Mouse (Mus musculus): Measurements from ENCODE around the gene Ccdc172. TPM values are rescaled to one million over a fixed set of nuclear protein-coding genes. Genes with fewer than 3 reads are reported as not detected.
A peak's percentile ranks its signal among the peaks of the same experiment; 100 is the strongest.

Gene Ccdc172
- total and polyA plus RNA-seq, 3 experiments = not detected

DNA sequence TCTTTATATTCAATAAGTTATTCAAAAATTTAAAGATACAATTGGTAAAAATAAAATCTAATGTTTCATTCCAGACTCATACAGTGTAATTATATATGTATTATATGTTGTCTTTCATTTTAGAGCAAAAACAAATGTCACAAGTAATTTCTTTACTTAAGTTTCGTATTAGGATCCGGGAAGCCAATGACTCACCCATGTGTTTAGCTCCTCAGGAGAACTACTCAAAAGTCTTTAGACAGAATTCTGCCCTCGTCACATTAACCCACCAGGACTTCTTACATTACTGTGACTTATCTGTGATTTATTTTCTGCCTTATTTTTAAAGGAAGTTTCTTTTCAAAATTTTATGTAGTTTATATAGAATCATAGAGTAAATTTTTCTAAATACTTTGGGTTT lies 39.1 kb downstream of the Ccdc172 start:
- TF ChIP-seq CTCF (IDR thresholded peaks at IDR 0.05) (no peak), POLR2A (IDR thresholded peaks at IDR 0.05; ENCODE audit: insufficient read depth, low read depth, low read length) (no peak), EP300 (IDR thresholded peaks at IDR 0.05; ENCODE audit: insufficient read depth, low read depth, low read length) (no peak)
- Histone ChIP-seq H3K9ac (ENCODE audit: low read depth, low read length) (no peak overlapping the region), H3K79me2 (replicated peaks; ENCODE audit: control insufficient read depth, insufficient read depth, low read length) (no peaks in the 10 kb centered on the region), H3K36me3 (ENCODE audit: control insufficient read depth, insufficient read depth, low read length) (no peaks in the 10 kb centered on the region), H3K27ac (no peak overlapping the region), H3K4me1 (ENCODE audit: control insufficient read depth, insufficient read depth, low read length) (no peaks in the 10 kb centered on the region), H3K27me3 (ENCODE audit: control insufficient read depth, insufficient read depth, low read length) (no peaks in the 10 kb centered on the region; the same call in 1 of the 2 replicates), H3K4me3 (no peak overlapping the region)
- intact Hi-C loops (cut with DNase I) = loop anchor here (10.0 kb wide), 2 partner anchors 556 to 636 kb away; no protein-coding TSS in a partner anchor
- 84% methylated on average over 3 of the region's 3 CpGs for WGBS
- DNase-seq = no peak

DNA sequence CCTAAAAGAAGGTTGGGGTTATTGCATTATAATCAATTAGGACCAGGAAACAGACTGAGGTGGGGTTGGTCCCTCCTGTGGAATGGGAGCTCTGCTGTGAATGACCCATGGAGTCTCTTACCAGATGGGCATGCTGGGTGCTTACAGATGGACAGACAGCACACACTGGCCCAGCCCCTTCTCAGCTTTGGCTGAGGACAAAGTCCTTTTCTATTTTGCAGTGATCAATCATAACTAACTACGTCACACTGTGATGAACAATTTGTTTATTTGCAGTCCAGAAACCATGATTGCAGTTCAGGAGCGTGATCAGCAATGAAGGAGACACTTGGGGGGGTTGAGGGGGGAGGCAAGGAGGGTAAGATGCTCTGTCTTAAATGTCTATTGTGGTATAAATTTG lies 43.2 kb downstream of the Ccdc172 start:
- Histone ChIP-seq H3K27me3 (ENCODE audit: control insufficient read depth, insufficient read depth, low read length) (no peaks in the 10 kb centered on the region; the same call in 1 of the 2 replicates), H3K4me1 (ENCODE audit: control insufficient read depth, insufficient read depth, low read length) (no peaks in the 10 kb centered on the region), H3K27ac (no peak overlapping the region), H3K4me3 (no peak overlapping the region), H3K36me3 (ENCODE audit: control insufficient read depth, insufficient read depth, low read length) (no peaks in the 10 kb centered on the region), H3K9ac (ENCODE audit: low read depth, low read length) (no peak overlapping the region), H3K79me2 (replicated peaks; ENCODE audit: control insufficient read depth, insufficient read depth, low read length) (no peaks in the 10 kb centered on the region)
- WGBS = 80% methylated on average over 2 of the region's 2 CpGs
- TF ChIP-seq EP300 (IDR thresholded peaks at IDR 0.05; ENCODE audit: insufficient read depth, low read depth, low read length) (no peak), CTCF (IDR thresholded peaks at IDR 0.05) (no peak), POLR2A (IDR thresholded peaks at IDR 0.05; ENCODE audit: insufficient read depth, low read depth, low read length) (no peak)
- no peak for DNase-seq
- intact Hi-C loops (cut with DNase I) = loop anchor here (10.0 kb wide), 2 partner anchors 560 to 640 kb away; no protein-coding TSS in a partner anchor

GRCm38 (mm10) chr19:58558352-58558751 lies 46.6 kb downstream of the Ccdc172 start:
- DNase-seq = no peak
- no peaks in the 10 kb centered on the region for H3K79me2 ChIP-seq (replicated peaks; ENCODE audit: control insufficient read depth, insufficient read depth, low read length)
- no peak overlapping the region for H3K27ac ChIP-seq
- TF ChIP-seq EP300 (IDR thresholded peaks at IDR 0.05; ENCODE audit: insufficient read depth, low read depth, low read length) (no peak), CTCF (IDR thresholded peaks at IDR 0.05) (peak; percentile 82)
- no peak overlapping the region for H3K9ac ChIP-seq (ENCODE audit: low read depth, low read length)
- no peaks in the 10 kb centered on the region for H3K27me3 ChIP-seq (ENCODE audit: control insufficient read depth, insufficient read depth, low read length)
- no peaks in the 10 kb centered on the region for H3K36me3 ChIP-seq (ENCODE audit: control insufficient read depth, insufficient read depth, low read length)
- no peak overlapping the region for H3K4me3 ChIP-seq
- no peaks in the 10 kb centered on the region for H3K4me1 ChIP-seq (ENCODE audit: control insufficient read depth, insufficient read depth, low read length)
- intact Hi-C loops (cut with DNase I) = loop anchor here (1.0 to 10.0 kb wide), 3 partner anchors 564 to 903 kb away; no protein-coding TSS in a partner anchor
- WGBS = 41% methylated on average over 5 of the region's 5 CpGs

DNA sequence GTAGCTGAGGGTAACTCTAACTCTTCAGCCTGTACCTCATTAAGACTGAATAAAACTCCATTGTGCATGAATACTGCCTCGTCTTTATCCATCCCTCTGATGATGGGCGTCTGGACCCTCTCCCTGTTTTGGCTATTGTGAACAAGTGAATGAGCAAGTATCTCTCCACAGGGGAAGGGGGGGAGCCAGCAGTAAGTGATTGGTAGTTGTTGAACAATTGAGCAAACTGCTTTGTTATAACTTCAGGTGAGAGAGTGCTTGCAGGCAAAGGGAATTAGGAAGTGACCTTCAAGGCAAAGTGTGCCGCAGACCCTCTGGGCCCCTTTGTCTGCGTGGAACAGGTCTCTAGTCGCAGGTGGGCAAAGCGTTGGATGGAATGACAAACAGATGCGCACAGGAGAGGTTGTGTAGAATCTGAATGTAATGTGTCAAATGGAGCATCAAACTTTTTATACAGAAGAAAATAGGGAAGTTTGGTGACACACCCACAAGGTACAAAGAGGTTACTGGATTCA lies 50.6 kb downstream of the Ccdc172 start:
- no peak for DNase-seq
- WGBS = 89% methylated on average over 7 of the region's 7 CpGs
- Histone ChIP-seq H3K9ac (ENCODE audit: low read depth, low read length) (no peak overlapping the region), H3K79me2 (replicated peaks; ENCODE audit: control insufficient read depth, insufficient read depth, low read length) (no peaks in the 10 kb centered on the region), H3K4me3 (no peak overlapping the region), H3K4me1 (ENCODE audit: control insufficient read depth, insufficient read depth, low read length) (no peaks in the 10 kb centered on the region), H3K27me3 (ENCODE audit: control insufficient read depth, insufficient read depth, low read length) (no peaks in the 10 kb centered on the region), H3K27ac (no peak overlapping the region), H3K36me3 (ENCODE audit: control insufficient read depth, insufficient read depth, low read length) (no peaks in the 10 kb centered on the region)
- intact Hi-C loops (cut with DNase I) = loop anchor here (10.0 kb wide), 1 partner anchor 818 kb away; no protein-coding TSS in a partner anchor
- TF ChIP-seq EP300 (IDR thresholded peaks at IDR 0.05; ENCODE audit: insufficient read depth, low read depth, low read length) (no peak), POLR2A (IDR thresholded peaks at IDR 0.05; ENCODE audit: insufficient read depth, low read depth, low read length) (no peak), CTCF (IDR thresholded peaks at IDR 0.05) (no peak)

- H3K27ac ChIP-seq = no peak overlapping the region
- no peaks in the 10 kb centered on the region for H3K36me3 ChIP-seq (ENCODE audit: control insufficient read depth, insufficient read depth, low read length)
- TF ChIP-seq POLR2A (IDR thresholded peaks at IDR 0.05; ENCODE audit: insufficient read depth, low read depth, low read length) (no peak), CTCF (IDR thresholded peaks at IDR 0.05) (no peak), EP300 (IDR thresholded peaks at IDR 0.05; ENCODE audit: insufficient read depth, low read depth, low read length) (no peak)
- intact Hi-C loops (cut with DNase I) = no loop called here
- H3K27me3 ChIP-seq (ENCODE audit: control insufficient read depth, insufficient read depth, low read length) = no peaks in the 10 kb centered on the region
- no peak for DNase-seq
- no peak overlapping the region for H3K4me3 ChIP-seq
- WGBS = 84% methylated on average over 2 of the region's 2 CpGs
- no peaks in the 10 kb centered on the region for H3K79me2 ChIP-seq (replicated peaks; ENCODE audit: control insufficient read depth, insufficient read depth, low read length)
- no peak overlapping the region for H3K9ac ChIP-seq (ENCODE audit: low read depth, low read length)
- no peaks in the 10 kb centered on the region for H3K4me1 ChIP-seq (ENCODE audit: control insufficient read depth, insufficient read depth, low read length)
Measured at GRCm38 (mm10) chr19:58571566-58571965, 59.8 kb downstream of the Ccdc172 start.

DNA sequence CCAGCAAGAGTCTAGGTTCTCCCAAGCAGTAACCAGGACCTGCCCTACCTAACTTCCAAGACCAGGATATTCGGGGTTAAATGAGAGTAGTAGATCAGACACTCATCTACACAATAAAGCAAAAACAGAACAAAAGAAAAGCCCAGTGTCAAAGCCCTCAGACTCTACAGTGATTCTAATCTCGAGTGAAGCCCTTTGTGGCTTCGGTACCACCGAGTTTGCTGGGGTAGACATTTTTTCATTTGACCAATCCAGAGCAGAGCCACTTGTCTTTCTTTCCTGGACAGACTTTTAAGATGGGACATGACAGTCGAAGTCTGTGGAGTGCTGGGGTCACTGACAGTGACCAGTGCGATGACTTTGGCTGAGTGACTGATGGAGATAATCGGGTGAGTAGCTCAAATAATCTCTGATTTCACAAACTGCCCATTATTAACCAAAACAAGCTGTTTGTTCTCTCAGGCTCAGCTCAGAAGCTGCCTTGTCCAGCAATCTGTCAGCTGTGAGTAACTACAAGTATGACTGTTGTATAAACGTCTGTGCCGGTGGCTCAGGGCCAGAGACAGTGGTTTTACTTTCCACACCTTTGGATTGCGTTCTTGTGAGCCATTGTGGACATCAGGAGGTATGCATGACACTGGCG lies 60.8 kb downstream of the Ccdc172 start:
- no peak for TF ChIP-seq CTCF (IDR thresholded peaks at IDR 0.05)
- no peak for TF ChIP-seq POLR2A (IDR thresholded peaks at IDR 0.05; ENCODE audit: insufficient read depth, low read depth, low read length)
- no peak for TF ChIP-seq EP300 (IDR thresholded peaks at IDR 0.05; ENCODE audit: insufficient read depth, low read depth, low read length)
- intact Hi-C loops (cut with DNase I) = no loop called here
- 41% methylated on average over 11 of the region's 11 CpGs for WGBS
- H3K4me3 ChIP-seq = no peak overlapping the region
- H3K27me3 ChIP-seq (ENCODE audit: control insufficient read depth, insufficient read depth, low read length) = no peaks in the 10 kb centered on the region
- no peaks in the 10 kb centered on the region for H3K4me1 ChIP-seq (ENCODE audit: control insufficient read depth, insufficient read depth, low read length)
- H3K27ac ChIP-seq = no peak overlapping the region
- no peak for DNase-seq
- H3K9ac ChIP-seq (ENCODE audit: low read depth, low read length) = no peak overlapping the region
- no peaks in the 10 kb centered on the region for H3K79me2 ChIP-seq (replicated peaks; ENCODE audit: control insufficient read depth, insufficient read depth, low read length)
- no peaks in the 10 kb centered on the region for H3K36me3 ChIP-seq (ENCODE audit: control insufficient read depth, insufficient read depth, low read length)
